Mouse (Mus musculus) granulocyte monocyte progenitor cell, adult 5-6 weeks (primary cell): ENCODE data around the gene Meis2. TPM values are rescaled to one million over a fixed set of nuclear protein-coding genes. Genes with fewer than 3 reads are reported as not detected.

Source experiments
- ATAC-seq: replicated peaks from 2 replicates; pipeline ENCODE4 v1.8.0; 2016; ENCODE audit warnings: mild to moderate bottlenecking, moderate TSS enrichment, inconsistent platforms; ENCODE audit not compliant: poor library complexity, severe bottlenecking
- total RNA-seq, 2 experiments: library from RNA; stranded (forward) in 1 of 2; stranded (reverse) in 1 of 2; fragments of 200-712, 200-1000 nt in 1 of 2; fragments of >200 nt in 1 of 2; fragmentation: Nextera tagmentation in 1 of 2; gene quantifications; 2 replicates each; pipeline ENCODE4 v1.2.3; 2014 to 2017

Gene Meis2
- not detected in 2 replicates for total RNA-seq (2014; fragmentation: Nextera tagmentation)
- total RNA-seq (2017), result not detected in 2 replicates

DNA sequence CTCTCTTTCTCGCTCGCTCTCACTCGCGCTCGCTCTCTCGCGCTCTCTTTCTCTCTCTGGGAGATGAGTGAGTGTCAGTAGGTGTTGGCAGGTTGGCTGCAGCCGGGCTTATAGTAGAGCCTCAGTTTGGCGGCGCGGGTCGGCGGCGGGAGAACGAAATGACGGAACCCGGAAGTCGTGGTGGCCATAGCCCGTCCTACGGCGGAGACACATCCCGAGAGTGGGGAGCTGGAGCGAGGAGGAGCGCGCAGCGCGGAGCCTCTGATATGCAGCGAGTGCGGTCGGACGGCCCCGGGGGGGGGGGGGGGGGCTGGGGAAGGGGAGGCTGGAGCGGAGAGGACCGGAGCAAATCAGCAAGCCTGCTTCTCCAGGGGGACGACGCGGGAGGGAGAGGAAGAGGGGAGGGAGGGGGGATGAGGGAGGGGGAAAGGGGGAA, at the start of gene Meis2:
TSS of gene Meis2 (minus strand) at position 270 of the 436 bp plus-strand sequence.
- peak; percentile 52 for ATAC-seq

DNA sequence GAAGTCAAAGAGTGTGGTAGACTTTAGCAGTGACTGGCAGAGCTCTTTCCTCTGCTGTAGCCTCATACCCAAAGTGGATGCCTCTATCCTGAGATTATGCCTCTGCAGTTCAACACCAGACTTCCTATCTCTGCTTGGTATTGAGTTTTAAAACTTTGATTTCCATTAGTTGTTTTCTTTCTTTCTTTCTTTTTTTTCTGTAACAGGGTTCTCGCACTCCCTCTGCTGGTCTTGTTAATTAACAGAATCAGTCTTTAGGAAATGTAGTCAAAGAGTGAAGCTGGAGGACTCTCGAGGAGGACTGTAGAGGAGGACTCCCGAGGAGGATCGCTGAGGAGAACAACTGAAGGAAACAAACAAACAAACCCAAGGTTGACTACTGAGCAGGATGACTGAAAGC, 40.6 kb upstream of the Meis2 start:
- ATAC-seq, result no peak

- no peak for ATAC-seq
Observed at GRCm38 (mm10) chr2:116105179-116105578, 39.5 kb upstream of the Meis2 start.

GRCm38 (mm10) chr2:116103411-116103996, 37.9 kb upstream of the Meis2 start:
- no peak for ATAC-seq

- peak; percentile 75 for ATAC-seq
Observed at GRCm38 (mm10) chr2:116101221-116101620, 35.6 kb upstream of the Meis2 start.

GRCm38 (mm10) chr2:116080961-116081360, 15.3 kb upstream of the Meis2 start:
- ATAC-seq, result no peak

- no peak for ATAC-seq
Observed at GRCm38 (mm10) chr2:116078841-116079240, 13.2 kb upstream of the Meis2 start.

DNA sequence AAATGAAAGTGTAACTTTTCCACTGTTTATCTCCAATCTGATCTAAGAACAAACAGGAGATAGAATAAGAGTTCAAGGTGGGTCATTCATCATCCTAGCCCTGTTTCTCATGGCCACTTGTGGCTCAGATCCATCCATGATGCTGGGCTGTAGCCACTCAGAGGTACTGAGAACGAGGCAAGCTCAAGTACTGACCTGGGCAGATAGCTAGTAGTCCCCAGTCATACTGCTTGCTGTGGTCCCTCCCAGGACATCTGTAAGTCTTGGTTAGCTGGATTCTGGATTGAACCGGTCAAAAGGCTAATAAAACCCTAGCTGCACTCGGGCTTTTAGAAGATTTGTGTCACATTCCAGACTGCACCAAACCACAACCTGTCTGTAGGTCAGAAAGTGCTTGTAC, 12.1 kb upstream of the Meis2 start:
- ATAC-seq, result no peak

GRCm38 (mm10) chr2:116076752-116077480, 11.3 kb upstream of the Meis2 start:
- no peak for ATAC-seq

DNA sequence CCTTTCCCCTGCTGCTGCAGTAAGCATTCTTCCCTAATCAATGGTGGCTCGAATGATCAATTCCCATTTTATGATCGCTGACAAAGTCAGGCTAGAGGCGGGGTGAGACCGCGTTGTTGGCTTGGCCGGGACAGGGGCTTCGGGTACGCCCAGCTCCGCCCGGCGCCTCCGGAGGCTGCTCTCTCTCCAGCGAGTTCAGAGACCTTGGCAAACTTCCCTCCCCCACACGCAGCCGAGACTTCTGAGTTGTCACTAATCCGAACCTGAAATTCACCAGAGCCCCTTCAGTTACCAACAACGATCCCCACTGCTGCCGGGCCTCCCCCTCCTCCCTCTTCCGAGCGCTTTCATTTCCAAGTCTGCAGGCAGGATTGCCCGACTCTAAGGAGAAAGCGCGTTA, 10.3 kb upstream of the Meis2 start:
- 0 out of 2 replicates have a peak, but pooled peaks have one; percentile 8 for ATAC-seq

DNA sequence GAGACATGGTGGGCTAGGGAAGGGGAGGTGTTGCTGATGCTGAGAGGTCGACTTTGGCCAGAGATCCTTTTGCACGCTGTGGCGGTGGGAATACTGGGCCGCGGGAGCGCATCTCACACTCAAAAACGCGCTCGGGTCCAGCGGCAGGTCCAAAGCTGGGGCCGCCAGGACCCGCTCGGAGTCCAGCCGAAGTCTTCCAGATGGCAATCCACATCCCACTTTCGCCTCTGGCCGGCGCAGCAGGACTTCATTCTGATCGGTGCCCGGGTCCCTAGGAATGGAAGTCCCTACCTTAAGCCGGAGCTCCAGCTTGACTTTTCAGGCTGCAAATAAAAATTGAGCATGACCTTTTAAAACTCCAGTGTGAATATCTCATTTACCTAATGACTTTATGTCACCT, 9.8 kb upstream of the Meis2 start:
- no peak for ATAC-seq

DNA sequence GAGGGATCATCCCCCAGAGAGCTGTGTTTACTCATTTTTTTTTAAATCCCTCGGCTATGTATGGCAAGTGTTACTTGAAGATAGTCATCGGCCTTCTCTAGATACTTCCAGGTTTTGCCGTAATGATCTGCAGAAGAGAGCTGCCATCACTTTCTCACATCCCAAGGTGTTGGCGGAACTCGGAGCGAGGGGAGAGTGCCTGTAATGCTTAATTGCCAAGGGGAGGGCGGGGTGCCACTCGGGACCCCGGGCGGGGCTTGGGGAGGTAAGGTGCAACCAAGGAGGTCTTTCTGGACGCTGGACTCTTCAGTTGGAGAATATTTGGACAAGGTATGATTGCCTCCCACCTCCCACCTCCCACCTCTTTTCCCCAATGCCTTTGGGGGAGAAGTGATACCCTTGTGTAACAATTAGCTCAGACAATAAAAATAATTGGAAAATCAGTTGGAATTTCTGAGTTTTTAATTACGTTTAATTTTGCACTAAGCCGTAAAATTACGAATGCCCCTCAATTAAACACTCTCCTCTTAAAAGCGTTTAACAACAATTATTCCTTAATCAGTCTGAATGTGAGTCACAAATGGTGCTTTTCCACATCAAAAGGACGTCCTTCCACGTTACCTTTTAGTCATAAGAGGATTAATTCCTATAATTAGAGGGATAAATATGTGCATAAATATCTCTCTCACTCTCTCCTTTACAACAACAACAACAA, 9.2 kb upstream of the Meis2 start:
- ATAC-seq, result no peak

- no peak for ATAC-seq
Observed at GRCm38 (mm10) chr2:116074061-116074460, 8.4 kb upstream of the Meis2 start.

DNA sequence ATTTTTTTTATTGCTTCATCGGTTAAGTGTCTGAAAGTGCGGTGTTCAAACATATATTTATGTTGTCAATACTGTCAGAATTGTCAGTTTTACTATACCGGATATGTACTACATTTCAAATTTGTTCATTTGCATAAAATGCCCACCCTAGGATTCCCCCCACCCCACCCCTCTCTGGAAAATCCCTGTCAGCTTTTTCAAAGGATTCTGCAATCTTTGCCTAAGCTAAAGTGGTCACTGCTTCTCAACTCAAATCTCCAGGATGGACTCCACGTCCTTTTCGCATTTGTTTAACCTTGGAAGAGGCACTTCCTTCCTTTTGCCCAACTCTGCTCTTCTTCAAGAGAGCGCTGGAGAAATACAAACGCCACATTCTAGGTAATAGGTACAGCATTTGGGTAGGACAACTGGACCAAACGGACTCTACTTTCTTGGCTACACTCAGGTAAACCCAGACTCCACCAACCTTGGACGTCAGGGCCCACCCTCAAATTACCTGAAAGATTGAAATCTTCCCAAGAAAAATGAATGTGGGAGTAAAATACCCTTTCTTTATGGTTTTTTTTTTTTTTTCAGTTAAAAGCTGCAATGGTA, 7.8 kb upstream of the Meis2 start:
- ATAC-seq, result no peak

DNA sequence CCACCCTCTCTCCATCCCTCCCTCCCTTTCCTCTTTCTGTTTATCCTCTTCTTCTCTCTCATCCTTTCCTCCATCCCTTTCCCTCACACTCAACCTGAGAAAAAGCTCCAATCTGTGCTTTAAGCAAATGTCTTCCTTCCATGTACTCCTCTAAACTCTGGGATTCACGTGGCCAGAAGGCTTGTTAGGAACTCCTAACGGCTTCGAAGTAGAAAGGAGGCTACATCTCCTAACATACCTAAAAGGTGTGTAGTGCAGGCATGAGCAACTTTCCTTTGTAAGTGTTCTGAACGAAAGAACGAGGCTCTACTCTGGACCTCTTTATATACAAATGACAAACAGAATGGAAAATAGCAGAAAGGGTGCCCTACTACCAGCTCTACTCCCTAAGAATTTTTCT, 7.1 kb upstream of the Meis2 start:
- ATAC-seq, result no peak

- no peak for ATAC-seq
Observed at GRCm38 (mm10) chr2:116072321-116072640, 6.6 kb upstream of the Meis2 start.

DNA sequence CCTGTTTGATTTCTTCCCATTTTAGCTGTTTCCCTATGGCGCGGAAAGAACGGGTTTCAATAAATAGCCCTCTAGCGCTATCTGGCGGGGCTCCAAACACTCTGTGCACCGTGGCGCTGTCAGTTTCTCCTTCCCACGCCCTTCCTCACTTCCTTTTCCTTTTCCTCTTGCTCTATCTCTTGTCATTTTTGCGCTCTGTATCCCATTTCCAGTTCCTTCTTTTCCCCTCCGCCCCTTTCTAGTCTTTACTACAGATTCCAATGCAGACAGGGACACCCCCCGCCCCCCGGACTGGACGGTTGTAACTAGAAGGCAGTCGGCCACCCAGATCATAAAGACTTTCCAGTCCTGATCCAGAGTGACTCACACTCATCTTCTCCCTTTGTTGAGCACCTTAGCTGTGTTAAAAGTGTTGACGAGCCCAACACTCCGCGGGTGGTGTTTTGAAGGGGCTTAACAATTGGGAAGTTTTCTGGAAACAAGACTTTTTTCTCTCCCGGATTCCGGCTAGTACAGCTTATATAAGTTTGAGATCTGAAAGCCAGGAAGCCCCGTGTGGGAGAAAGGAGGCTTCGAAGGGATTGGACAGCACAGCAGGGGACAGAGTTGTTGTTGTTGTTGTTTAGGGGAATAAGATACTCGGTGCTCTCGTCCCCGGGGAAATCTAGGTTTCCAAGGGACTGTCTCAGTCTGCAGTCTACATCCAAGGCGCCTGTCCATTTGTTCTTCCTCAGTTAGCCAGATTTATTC, 6.1 kb upstream of the Meis2 start:
- peak; percentile 66 for ATAC-seq

GRCm38 (mm10) chr2:116070614-116071425, 5.2 kb upstream of the Meis2 start:
- no peak for ATAC-seq

GRCm38 (mm10) chr2:116069451-116070225, 4.0 kb upstream of the Meis2 start:
- no peak for ATAC-seq
